Mouse (Mus musculus) thymus, postnatal 25 days (tissue): ENCODE data around the gene Blvra.
"Not testable (repeated sequence)": the region's sequence is repeated elsewhere in the genome, so short reads cannot be mapped to it uniquely, and the experiment has no call there.

ENCODE experiments used
- DNase-seq: peaks from one replicate; pipeline ENCODE4 v3.0.0; 2022

Blvra gene

DNA sequence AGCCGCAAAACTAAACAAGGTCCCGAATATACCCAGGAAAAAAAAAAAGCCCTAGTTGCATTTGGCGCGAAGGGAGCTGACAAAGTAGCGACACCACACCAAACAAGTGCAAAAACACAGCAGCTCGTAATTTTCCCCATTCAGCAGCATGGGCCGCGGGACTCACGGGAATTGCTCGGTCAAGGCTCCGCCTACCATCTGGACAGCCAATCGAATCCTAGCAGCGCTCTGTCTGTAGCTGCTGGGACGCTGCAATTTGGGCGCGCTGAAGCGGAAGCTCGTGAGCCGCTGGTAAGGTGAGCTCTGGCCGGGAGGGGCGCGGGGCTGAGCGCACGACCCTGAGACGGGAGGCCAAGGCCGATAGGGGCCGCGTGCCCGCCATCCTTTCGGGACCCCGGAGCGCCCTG lies at the start of gene Blvra:
TSS of gene Blvra (plus strand) at position 231 of the 407 bp plus-strand sequence.
- peak; percentile 89 for DNase-seq

DNA sequence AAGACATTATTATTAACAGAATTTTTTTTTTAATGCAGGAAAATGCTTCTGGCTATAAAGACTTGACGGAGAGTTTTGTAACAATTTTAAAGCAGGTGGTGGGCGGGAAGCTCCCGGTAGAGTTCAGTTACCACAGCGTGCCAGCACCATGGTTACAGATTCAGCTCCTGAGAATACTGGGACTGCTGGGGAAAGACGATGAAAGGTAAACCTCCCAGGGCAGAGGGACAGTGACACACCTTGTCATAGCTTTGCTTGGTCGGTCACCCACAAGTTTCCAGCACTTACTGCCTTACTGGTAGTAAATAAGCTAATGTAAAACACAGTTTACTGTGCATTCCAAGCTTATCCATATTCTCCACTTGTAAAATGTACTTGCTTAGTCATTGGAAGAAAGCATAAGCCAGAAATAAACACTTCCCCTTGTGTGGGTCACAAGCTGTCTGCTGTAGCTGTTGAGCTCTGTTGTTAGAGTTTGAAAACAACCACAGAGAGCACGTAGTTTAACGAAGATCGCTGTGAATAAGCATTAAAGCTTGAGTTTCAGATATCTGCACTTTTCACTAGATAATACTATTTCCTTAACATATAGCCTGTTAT lies 35.4 kb upstream of the Blvra start:
- no peak for DNase-seq

DNA sequence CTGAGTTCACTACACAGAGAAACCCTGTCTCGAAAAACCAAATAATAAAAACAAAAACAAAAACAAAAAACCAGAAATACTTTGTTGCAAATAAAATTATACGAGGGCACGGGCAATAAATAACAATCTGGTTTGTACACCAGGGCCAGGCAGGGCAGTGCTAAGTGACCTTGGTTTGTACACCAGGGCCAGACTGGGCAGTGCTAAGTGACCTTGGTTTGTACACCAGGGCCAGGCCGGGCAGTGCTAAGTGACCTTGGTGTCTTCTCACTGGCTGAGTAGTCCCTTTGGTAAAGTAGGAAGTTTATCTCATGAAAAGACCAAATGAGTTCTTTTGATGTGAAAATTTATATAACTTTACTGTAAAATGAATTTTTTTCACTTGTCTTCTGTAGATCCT lies 33.2 kb upstream of the Blvra start:
- DNase-seq = no peak

DNA sequence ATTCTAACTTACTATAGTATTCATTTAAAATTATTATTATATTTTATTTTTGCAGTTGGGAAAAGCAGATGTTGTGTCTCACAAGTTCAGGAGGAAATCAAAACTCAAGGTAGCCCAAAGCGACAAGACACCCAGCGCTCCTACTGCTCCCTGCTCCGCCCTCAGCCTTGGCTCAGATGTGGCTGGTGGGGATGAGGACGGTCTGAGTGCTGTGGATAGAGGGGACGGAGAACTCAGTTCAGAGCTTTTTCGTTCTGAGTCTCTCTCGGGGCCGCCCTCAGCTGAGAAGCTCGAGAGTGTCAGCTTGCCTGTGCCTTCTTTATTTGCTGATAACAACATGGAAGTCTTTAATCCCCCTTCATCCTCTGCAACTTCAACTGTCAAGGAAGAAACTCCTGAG lies 9.0 kb upstream of the Blvra start:
- DNase-seq = no peak

DNA sequence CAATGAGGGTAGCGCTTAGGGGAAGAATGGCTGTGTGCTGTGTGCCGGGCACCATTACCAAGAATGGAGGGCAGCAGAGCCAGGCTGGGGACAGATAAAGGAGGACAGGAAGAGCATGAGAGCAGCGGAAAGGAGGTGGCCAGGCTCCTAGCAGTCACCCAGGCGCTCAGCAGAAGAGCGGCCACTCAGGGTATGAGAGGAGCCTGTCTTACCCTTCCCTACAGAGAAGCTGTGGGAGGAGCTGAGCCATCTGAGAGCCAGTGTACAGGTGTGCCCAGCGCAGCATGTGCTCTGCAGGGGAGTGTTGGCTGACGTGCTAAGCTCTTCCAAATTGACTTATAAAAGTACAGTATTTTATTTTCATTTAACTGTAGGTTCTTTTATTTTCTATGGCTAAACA lies 1.7 kb upstream of the Blvra start:
- no peak for DNase-seq

DNA sequence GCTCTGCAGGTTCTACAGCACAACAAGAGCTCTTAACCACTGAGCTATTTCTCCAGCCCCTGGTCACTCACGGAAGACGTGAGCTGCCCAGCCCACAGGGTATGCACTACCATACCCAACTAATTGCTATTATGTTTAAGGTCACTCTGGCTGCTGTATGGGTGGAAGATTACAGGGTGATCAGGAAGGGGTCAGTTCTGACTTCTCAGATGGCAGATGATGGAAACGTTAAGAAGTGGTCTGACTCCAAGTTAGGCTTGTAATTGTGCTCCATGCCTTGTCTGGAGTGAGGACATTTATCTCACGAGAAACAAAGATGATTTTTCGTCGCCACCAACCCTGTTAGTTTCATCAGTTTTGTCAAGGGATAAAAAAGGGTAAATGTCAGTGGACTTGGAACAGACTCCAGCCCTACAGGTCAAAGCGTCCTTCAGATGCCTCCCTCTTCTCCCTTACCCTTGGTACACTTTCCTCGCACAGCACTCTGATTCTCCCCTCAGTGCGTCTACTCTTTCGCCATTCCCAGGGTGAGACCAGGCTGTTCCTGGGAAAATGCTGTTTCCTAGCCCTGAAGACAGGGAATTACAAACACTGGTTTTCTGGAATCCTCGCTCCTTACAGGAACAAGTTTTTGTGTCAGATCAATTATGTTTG lies 557 bp upstream of the Blvra start:
- DNase-seq = no peak

DNA sequence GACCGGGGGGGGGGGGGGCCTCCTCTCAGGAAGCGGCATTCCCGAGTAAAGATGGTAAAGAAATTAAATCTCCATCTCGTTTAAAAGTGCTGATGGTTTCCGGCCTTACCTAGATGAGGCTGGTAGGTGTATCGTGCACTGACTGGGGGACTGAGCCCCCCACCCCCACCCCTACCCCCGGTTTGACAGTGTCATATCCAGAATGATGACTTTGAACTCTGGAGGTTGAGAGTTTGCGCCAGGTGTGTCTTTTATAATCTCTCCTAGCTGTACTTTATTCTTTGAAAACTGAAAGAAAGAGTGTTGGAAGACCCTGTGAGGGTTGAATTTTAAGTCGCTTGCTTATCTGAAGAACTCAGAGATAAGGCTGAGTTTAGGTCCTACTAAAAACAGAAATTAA lies 414 bp downstream of the Blvra start:
- no peak for DNase-seq

DNA sequence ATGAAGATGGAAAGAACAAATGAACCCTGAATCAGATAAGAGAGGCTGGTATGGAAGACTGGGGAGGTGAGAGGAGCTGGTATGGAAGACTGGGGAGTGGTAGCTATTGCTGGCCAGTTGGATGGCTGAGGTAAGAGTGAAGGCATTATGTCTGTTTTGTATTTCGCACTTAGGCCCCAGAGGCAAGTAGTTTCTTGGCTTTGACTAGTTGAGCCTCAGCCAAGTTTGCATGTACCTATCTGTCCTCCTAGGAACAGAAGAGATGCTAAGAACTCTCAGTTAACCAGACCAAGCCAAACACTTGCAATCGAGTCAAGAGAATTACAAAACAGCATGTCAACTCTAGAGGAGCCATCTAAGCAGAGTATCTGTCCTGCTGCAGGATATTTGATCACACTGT lies 3.7 kb downstream of the Blvra start:
- DNase-seq = no peak

DNA sequence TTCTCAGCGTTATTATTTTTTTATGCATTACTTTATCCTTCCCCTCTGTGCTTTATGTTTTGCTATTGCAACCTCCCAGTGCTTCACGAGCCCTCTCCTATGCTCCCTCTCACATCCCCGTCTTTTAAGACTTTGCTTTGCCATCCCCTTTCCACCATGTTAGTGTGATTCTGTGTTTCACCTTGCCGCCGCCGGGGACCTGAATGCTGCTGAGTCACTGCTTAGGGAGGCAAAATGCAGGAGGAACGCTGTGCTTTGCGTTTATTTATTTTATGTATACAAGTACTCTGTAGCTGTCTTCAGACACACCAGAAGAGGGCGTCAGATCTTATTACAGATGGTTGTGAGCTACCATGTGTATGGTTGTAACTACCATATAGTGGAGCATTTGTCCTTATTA lies 7.1 kb downstream of the Blvra start:
- DNase-seq = no peak

DNA sequence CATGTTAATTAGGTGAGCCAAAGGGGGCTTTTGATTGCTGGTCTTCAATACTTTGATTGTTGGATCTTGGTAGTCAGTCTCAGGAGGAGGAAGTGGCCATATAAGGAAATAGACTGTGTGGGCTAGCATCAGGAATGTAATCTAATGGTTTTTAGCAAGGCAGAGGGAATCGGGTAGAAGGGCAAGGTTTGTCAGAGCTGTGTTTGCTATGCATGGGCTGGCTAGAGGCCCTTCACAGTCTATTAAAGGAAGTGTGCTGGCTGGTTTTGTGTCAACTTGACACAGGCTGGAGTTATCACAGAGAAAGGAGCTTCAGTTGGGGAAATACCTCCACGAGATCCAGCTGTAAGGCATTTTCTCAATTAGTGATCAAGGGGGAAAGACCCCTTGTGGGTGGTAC lies 8.6 kb downstream of the Blvra start:
- not testable (repeated sequence) for DNase-seq

DNA sequence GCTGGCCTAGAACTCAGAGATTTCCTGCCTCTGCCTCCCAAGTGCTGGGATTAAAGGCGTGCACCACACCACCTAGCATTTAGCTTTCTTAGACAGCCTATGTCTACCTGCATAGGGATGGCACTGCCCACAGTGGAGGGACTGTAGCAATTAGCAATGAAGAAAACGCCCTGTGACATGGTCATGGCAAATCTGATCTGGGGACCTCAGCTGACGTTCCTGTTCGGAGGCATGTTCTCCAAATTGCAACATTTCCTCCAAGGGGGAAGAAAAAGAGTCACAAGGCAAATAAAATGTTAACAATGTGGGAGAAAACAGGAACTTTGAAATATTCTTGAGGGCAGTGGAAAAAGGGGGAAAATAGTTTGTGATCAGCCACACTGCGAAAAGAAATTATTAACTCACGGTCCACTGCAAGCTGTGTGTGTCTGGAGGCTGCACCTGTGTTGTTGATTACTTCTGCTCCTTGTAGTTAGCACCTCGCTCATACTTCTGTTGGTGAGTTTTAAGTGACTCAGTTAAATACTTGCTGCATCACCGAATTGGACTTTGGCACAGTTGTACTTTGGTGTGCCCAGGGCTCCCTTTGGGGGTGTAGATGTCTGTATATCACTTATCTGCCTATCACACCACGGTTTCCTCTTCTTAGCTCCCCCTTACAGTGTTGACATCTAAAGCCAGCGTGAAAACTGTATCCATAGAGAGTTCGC lies 9.6 kb downstream of the Blvra start:
- DNase-seq = no peak

DNA sequence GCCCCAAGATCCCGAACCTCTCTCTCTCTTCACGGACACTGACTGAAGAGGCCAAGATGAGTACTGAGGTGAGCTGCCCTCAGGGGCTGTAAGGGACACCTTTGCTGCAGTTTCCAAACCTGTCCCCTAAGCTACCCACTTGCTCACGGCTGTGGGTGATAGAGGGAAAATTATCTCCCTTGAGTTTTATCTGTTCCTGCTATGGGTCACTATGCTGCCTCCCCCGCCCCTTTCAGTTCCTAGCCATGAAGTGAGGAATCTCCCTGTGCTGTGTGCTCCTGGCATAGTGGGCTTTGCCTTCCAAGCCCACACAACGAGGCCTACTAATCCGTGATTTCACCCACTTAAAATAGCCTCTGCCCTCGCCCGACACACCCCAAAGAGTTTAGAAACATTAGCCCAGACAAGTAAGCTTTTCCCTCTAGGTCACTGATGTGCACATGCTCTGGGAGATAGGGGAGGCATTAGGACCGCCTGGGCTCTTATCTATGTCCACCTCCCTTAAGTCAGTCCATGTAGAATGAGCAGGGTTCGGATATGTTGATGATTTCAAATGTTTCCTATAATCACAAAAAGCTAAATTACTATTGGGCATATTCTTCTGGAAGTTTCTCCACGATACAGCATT lies 10.2 kb downstream of the Blvra start:
- DNase-seq = no peak

DNA sequence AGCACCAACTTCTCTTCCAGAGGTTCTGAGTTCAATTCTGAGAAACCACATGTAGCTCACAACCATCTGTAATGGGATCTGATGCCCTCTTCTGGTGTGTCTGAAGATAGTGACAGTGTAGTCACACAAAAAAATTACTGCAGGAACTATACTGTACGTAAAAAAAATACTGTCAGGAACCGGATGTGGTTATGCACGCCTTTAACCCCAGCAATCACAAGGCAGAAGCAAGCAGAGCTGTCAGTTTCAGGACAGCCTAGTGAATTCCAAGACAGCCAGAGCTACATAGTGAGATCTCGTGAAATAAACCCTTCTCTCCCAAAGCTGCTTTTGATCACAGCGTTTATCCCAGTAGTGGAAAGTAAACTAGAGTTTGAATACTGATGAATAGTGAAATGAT lies 15.8 kb downstream of the Blvra start:
- DNase-seq = peak; percentile 42

DNA sequence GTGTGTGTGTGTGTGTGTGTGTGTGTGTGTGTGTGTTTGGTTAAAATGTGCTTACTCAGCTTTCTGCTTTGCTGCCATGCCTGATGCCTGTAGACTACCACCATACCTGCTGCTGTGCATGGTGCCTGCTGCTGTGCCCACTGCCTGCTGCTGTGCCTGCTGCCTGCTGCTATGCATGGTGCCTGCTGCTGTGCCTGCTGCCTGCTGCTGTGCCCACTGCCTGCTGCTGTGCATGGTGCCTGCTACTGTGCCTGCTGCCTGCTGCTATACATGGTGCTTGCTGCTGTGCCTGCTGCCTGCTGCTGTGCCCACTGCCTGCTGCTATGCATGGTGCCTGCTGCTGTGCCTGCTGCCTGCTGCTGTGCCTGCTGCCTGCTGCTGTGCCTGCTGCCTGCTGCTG lies 19.7 kb downstream of the Blvra start:
- not testable (repeated sequence) for DNase-seq

DNA sequence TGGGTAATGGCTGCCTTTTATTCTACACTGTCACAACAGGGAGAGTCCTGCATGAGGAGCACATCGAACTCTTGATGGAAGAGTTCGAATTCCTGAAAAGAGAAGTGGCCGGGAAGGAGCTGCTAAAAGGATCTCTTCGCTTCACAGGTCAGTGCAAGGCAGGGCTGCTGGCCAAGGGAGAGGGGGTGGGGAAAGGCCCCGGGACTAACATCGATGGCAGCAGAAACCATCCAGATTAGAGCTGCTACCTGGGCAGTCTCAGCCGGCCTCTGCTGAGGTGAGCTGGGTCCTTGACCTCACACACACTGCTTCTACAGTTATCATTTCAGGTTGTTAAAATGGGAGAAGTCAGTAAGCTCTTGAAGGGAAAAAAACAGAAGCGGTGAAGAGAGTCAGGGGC lies 21.5 kb downstream of the Blvra start:
- no peak for DNase-seq

DNA sequence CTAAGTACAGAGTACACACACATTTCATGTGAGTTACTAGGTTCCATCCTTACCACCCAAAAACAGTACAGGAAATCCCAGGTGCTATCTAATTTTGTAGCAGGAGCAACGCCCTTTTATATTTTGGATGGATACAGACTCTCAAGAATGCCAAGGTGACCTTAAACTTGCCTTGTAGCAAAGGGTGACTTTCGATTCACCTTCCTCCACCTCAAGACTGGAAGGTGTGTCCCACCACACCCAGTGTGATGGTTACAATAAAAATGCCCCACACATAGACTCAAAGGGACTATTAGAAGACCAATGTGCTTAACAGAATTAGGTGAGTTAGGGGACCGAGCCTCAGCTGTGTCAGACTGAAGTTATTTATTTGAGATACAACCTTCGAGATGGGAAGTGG lies 38.5 kb downstream of the Blvra start:
- no peak for DNase-seq

DNA sequence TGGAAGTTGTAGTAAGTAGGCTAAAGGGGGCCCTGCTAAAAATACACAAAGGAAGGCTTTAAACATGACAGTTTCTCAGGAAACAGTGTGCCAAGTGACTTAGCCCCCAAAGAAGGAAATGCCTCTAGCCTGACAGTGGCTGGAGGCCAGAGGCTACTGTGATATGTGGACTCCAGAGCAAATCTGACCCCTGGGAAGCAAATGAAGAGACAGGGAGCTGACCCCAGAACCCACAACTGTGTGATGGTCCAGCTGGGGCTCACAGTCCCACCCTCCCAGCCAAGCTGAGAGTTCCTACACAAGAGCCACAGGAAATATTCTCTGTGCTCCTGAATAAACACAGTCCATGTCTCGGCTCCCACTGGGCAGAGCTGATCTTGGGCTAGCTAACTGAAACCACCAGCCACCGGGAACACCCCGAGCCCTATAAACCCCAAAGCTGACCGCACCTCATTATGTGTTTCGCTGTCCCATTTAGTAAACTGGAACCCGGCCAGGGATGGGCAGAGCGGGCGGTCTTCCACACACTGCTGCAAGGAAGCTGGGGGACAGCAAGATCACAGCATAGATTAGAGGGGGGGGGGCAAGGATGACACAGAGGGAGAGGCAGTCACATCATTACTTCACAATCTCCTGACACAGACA lies 51.2 kb downstream of the Blvra start:
- DNase-seq = no peak

DNA sequence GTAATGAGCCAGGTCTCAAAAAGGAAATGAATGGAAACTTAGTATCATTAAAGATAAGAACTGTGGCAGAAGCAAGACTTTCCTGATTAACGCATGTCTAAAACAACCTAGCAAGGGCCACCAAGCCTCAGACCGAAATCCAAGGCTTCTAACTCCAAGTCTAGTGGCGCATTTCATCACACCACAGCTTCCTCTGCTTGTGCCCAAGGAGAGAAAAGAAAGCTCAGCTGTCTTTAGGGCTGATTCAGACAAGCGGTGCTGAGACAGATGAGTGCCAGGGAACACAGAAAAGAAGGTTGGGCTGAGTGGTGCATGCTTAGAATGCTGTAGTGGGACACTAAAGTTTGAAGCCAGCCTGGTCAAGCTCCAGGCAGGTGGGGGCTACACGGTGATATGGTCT lies 58.5 kb downstream of the Blvra start:
- DNase-seq = no peak

DNA sequence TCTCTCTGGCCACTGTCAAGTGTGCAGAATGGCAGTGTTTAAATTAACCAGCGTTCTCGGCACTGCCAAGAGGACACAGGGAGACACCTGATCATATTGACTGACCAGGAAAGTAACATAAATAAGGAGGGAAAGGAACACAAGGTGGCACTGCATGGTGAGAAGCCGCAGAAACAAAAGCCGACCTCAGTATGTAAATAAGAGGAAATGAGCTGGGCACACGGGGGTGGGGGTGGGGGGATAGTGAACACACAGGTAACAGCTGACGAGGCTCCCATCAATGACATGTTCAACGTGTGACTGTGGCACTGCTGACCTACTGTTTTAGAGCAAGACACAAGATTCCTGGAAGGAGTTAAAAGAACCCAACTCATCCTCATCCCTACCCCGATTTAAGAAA lies 60.9 kb downstream of the Blvra start:
- no peak for DNase-seq

DNA sequence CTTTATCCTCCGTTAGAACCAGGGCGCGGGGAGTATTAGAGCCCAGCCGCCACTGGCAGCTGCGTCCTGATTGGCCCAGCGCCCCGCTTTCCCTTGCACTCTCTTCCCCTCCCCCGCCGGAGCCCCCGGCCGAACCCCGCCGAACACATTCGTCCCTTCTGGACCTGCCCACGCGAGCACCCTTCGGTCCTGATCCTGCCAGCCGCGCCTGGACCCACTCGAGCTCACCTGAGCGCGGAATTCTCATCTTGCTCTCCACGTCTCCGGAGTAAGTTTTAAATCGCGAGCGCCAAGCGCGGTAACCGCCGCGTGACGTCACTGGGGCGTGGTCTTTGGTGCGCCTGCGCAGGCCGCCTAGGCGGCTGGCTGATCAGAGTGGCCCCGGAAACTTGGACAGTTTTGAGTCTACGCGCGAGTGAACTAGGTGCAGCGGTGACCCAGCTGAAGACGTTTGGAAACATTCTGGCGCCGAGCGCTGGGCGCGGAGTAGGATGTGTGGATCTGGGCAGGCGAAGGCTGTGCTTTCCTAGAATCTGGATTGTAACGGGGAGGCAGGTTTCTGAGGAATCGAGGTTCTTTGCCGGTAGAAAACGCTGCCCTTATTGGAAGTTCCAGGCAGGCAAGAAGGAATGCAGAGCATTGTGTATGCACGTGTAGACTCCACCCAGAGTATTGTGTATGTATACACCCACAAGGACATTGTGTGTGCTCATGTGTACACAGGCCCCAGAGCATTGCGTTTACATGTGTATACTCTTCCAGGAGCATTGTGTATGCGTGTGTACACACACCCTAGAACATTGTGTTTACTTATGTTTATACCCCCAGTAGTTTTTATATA lies 63.4 kb downstream of the Blvra start, which contains the start of gene Ncaph:
TSS of gene Ncaph (minus strand) at position 334 of the 841 bp plus-strand sequence.
- DNase-seq = peak; percentile 97

DNA sequence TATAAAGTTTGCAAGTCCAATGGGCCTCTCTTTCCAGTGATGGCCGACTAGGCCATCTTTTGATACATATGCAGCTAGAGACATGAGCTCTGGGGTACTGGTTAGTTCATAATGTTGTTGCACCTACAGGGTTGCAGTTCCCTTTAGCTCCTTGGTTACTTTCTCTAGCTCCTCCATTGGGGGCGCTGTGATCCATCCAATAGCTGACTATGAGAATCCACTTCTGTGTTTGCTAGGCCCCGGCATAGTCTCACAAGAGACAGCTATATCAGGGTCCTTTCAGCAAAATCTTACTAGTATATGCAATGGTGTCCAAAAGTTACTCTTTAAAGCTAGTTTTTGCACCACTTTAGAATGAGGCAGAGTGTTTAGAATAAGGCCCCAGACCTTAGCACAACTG lies 64.8 kb downstream of the Blvra start:
- not testable (repeated sequence) for DNase-seq

DNA sequence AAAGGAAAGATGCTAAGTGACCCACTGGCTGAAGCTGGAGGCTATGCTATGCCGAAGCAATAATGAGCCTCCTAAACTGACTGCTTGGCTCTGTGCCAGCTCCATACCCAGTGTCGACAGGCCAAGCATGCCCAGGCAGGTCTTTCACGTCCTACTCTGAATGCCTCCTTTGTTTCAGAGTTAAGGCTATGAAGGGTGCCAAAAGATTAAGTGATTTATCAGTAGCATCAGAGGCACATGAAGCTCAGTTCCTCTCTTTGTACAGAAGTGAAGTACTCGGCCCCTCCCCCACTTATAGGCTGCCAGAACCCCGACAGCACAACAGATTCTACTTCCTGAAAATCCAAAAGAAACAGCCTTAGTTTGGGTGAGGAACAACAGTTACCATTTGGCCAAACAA lies 66.5 kb downstream of the Blvra start:
- DNase-seq = no peak
